Mouse (Mus musculus): Measurements from ENCODE around the gene Etv2. TPM values are rescaled to one million over a fixed set of nuclear protein-coding genes. Genes with fewer than 3 reads are reported as not detected.
A peak's percentile ranks its signal among the peaks of the same experiment; 100 is the strongest.

The Etv2 gene
- polyA plus RNA-seq, 1 experiment from 2014 or later: not detected

- peak; percentile 80 for DNase-seq (ENCODE audit: low spot score)
Observed at GRCm38 (mm10) chr7:30589435-30590301, 46.0 kb downstream of the Etv2 start.

GRCm38 (mm10) chr7:30588676-30589434, 46.8 kb downstream of the Etv2 start, which contains the start of gene Kmt2b:
Gene Kmt2b, minus strand, starts transcription at chr7:30588726.
- DNase-seq (ENCODE audit: low spot score): peak; percentile 90

- no peak for DNase-seq (ENCODE audit: low spot score)
Observed at GRCm38 (mm10) chr7:30587842-30588667, 47.6 kb downstream of the Etv2 start.

GRCm38 (mm10) chr7:30586455-30587020, 49.1 kb downstream of the Etv2 start:
- DNase-seq (ENCODE audit: low spot score): no peak

GRCm38 (mm10) chr7:30585170-30585569, 50.5 kb downstream of the Etv2 start:
- DNase-seq (ENCODE audit: low spot score): no peak

GRCm38 (mm10) chr7:30584339-30584738, 51.3 kb downstream of the Etv2 start:
- DNase-seq (ENCODE audit: low spot score): no peak

Small RNAs within 50 kb of the gene (microRNA-seq; reads per million reads assigned to microRNA genes)
- 1.2 reads per million for gene Mir3569 (ENCODE audit: borderline number of aligned reads)

Other genes with a start within 250 kb of the Etv2 start
- gene Tyrobp, start 222.1 kb downstream of the Etv2 start, polyA plus RNA-seq (2015; fragmentation: Nextera tagmentation; extraction: Ambion mirVana): 112 and 116 TPM in 2 replicates
- 110 and 139 TPM in 2 replicates for gene Hcst, start 216.0 kb downstream of the Etv2 start, polyA plus RNA-seq (2015; fragmentation: Nextera tagmentation; extraction: Ambion mirVana)
- 20.2 and 20.3 TPM in 2 replicates for gene Nfkbid, start 214.1 kb downstream of the Etv2 start, polyA plus RNA-seq (2015; fragmentation: Nextera tagmentation; extraction: Ambion mirVana)
- 1.3 and 2.8 TPM in 2 replicates for gene Aplp1, start 190.3 kb downstream of the Etv2 start, polyA plus RNA-seq (2015; fragmentation: Nextera tagmentation; extraction: Ambion mirVana)
- 0.10 and 0.17 TPM in 2 replicates for gene Kirrel2, start 178.2 kb downstream of the Etv2 start, polyA plus RNA-seq (2015; fragmentation: Nextera tagmentation; extraction: Ambion mirVana)
- 0.29 and 0.46 TPM in 2 replicates for gene Nphs1, start 177.5 kb downstream of the Etv2 start, polyA plus RNA-seq (2015; fragmentation: Nextera tagmentation; extraction: Ambion mirVana)
- not detected in 2 replicates for gene Prodh2, start 142.2 kb downstream of the Etv2 start, polyA plus RNA-seq (2015; fragmentation: Nextera tagmentation; extraction: Ambion mirVana)
- gene Arhgap33, start 100.8 kb downstream of the Etv2 start, polyA plus RNA-seq (2015; fragmentation: Nextera tagmentation; extraction: Ambion mirVana): 3.6 and 4.6 TPM in 2 replicates
- 6.9 and 7.5 TPM in 2 replicates for gene Hspb6, start 83.7 kb downstream of the Etv2 start, polyA plus RNA-seq (2015; fragmentation: Nextera tagmentation; extraction: Ambion mirVana)
- 3.6 and 5.2 TPM in 2 replicates for gene Proser3, start 83.6 kb downstream of the Etv2 start, polyA plus RNA-seq (2015; fragmentation: Nextera tagmentation; extraction: Ambion mirVana)
- gene Lin37, start 76.0 kb downstream of the Etv2 start, polyA plus RNA-seq (2015; fragmentation: Nextera tagmentation; extraction: Ambion mirVana): 91.1 and 96.6 TPM in 2 replicates
- 101 and 112 TPM in 2 replicates for gene U2af1l4, start 72.6 kb downstream of the Etv2 start, polyA plus RNA-seq (2015; fragmentation: Nextera tagmentation; extraction: Ambion mirVana)
- 8.4 and 9.8 TPM in 2 replicates for gene Gm49396, start 72.5 kb downstream of the Etv2 start, polyA plus RNA-seq (2015; fragmentation: Nextera tagmentation; extraction: Ambion mirVana)
- gene Psenen, start 72.2 kb downstream of the Etv2 start, polyA plus RNA-seq (2015; fragmentation: Nextera tagmentation; extraction: Ambion mirVana): 203 and 204 TPM in 2 replicates
- gene Igflr1, start 70.4 kb downstream of the Etv2 start, polyA plus RNA-seq (2015; fragmentation: Nextera tagmentation; extraction: Ambion mirVana): 4.0 and 7.8 TPM in 2 replicates
- 7.2 and 9.3 TPM in 2 replicates for gene Kmt2b, start 47.1 kb downstream of the Etv2 start, polyA plus RNA-seq (2015; fragmentation: Nextera tagmentation; extraction: Ambion mirVana)
- 0.31 and 0.32 TPM in 2 replicates for gene Zbtb32, start 36.9 kb downstream of the Etv2 start, polyA plus RNA-seq (2015; fragmentation: Nextera tagmentation; extraction: Ambion mirVana)
- 0.75 and 0.90 TPM in 2 replicates for gene Upk1a, start 23.0 kb downstream of the Etv2 start, polyA plus RNA-seq (2015; fragmentation: Nextera tagmentation; extraction: Ambion mirVana)
- 989 and 1,078 TPM in 2 replicates for gene Cox6b1, start 9.7 kb downstream of the Etv2 start, polyA plus RNA-seq (2015; fragmentation: Nextera tagmentation; extraction: Ambion mirVana)
- 151 and 153 TPM in 2 replicates for gene Rbm42, start 14.5 kb upstream of the Etv2 start, polyA plus RNA-seq (2015; fragmentation: Nextera tagmentation; extraction: Ambion mirVana)
- 50.2 and 51.0 TPM in 2 replicates for gene Haus5, start 29.1 kb upstream of the Etv2 start, polyA plus RNA-seq (2015; fragmentation: Nextera tagmentation; extraction: Ambion mirVana)
- gene Pmis2, start 35.8 kb upstream of the Etv2 start, polyA plus RNA-seq (2015; fragmentation: Nextera tagmentation; extraction: Ambion mirVana): not detected in 2 replicates
- 0.81 and 1.2 TPM in 2 replicates for gene 2200002J24Rik, start 63.1 kb upstream of the Etv2 start, polyA plus RNA-seq (2015; fragmentation: Nextera tagmentation; extraction: Ambion mirVana)
- gene Atp4a, start 76.4 kb upstream of the Etv2 start, polyA plus RNA-seq (2015; fragmentation: Nextera tagmentation; extraction: Ambion mirVana): 1.4 and 1.5 TPM in 2 replicates
- 173 and 184 TPM in 2 replicates for gene Tmem147, start 93.7 kb upstream of the Etv2 start, polyA plus RNA-seq (2015; fragmentation: Nextera tagmentation; extraction: Ambion mirVana)
- 0.43 TPM in 1 of 2 replicates, not detected in the other for gene Gapdhs, start 107.8 kb upstream of the Etv2 start, polyA plus RNA-seq (2015; fragmentation: Nextera tagmentation; extraction: Ambion mirVana)
- gene Sbsn, start 115.6 kb upstream of the Etv2 start, polyA plus RNA-seq (2015; fragmentation: Nextera tagmentation; extraction: Ambion mirVana): 2.0 and 4.1 TPM in 2 replicates
- 10.7 and 12.7 TPM in 2 replicates for gene Dmkn, start 127.9 kb upstream of the Etv2 start, polyA plus RNA-seq (2015; fragmentation: Nextera tagmentation; extraction: Ambion mirVana)
- 36.0 and 39.0 TPM in 2 replicates for gene Krtdap, start 152.0 kb upstream of the Etv2 start, polyA plus RNA-seq (2015; fragmentation: Nextera tagmentation; extraction: Ambion mirVana)
- 0.95 and 1.5 TPM in 2 replicates for gene Ffar2, start 187.9 kb upstream of the Etv2 start, polyA plus RNA-seq (2015; fragmentation: Nextera tagmentation; extraction: Ambion mirVana)
- gene Ffar3, start 220.3 kb upstream of the Etv2 start, polyA plus RNA-seq (2015; fragmentation: Nextera tagmentation; extraction: Ambion mirVana): 0.10 TPM in 1 of 2 replicates, not detected in the other
- not detected in 2 replicates for gene Ffar1, start 225.7 kb upstream of the Etv2 start, polyA plus RNA-seq (2015; fragmentation: Nextera tagmentation; extraction: Ambion mirVana)
- gene Cd22, start 244.5 kb upstream of the Etv2 start, polyA plus RNA-seq (2015; fragmentation: Nextera tagmentation; extraction: Ambion mirVana): 0.40 and 0.99 TPM in 2 replicates

Data from thymus, postnatal 0 days (tissue).